Mouse (Mus musculus) monocyte, adult 59 days (primary cell): ENCODE results near the gene Tmem255a. TPM values are rescaled to one million over a fixed set of nuclear protein-coding genes. Genes with fewer than 3 reads are reported as not detected.

Experiments used
- total RNA-seq, 2 experiments: library from RNA; stranded (reverse); gene quantifications; one replicate each; pipeline ENCODE4 v1.2.4; 2023

Gene Tmem255a
- under 1 TPM in 1 of 2 experiments, not detected in 1; 0.30 TPM for total RNA-seq

DNA sequence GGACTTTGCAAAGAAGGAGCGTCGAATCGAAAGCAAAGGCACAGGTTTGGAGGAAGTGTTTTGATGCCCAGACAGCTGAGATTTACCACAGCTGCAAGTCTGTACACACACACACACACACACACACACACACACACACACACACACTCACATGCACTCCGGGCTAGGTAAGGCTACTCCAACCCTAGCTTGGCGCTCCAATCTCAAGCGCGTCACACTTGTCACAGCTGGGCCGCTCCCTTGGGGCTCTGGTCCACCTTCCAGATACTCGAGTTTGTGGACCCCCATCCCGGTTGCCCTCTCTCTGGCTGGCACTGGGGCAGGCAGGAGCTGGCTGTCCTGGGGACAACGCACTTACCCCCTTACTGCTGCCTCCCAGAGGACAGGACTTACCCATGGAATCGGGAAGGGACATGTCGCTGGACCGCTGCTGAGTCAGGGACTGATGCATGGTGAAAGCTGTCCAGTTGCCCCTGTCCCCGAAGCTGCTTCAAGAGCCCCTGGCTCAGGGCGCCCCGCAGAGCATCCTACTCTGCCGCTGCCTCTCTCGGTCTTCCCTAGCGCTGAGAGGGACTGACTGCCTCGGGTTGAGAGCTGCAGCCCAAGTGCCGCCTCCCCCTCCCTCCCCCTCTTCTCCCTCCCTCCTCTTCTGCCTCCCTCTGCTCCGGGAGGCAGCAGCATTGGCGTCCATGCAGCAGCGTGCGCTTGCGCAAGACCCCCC is at the start of gene Tmem255a:
Gene Tmem255a (minus strand): TSS at position 589 of the 721 bp plus-strand sequence.

DNA sequence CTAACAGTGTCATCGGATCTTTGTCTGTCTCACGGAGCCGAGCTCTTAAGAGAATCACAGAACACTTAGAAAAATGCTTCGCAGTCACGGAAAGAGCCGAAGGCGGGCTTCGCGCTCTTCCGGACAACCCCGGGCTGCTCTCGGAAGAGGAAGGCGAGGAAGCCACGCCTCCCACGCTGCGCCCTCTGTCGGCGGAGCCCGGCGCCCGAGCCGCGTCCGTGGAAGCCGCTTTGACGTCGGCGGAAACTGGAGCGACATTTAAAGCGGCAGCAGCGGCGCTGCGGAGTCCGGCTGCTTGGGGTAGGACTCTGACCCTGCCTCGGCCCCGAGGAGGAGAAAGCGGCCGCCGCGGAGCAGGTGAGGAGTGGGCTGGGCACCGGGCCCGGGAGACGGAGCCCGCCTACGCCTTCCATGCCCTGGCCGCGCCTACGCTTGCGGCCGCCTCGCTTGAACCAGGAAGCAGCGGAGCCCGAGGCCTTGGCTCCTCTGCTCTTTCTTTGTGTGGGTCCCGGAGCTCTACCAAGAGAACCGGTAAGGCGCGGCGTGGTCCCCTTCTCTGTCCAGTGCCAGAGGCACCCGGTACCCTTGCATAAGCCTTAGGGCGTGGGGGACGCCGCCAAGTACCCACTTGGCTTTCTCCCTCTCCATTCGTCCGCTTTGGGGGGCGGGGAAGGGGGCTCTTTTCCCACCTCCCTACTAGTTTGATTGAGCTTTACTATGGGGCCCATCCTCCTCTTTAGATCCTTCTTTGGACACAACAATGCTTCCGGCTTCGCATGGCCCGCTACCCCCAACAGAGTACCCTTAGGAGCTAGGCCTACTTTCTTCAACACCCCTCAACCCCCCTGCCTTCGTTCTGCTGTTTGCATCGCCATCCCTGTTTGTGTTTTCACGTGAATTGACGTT is 62.4 kb downstream of the Tmem255a start, which contains the start of gene Zbtb33:
Gene Zbtb33 (plus strand): TSS at position 242 of the 906 bp plus-strand sequence.

Other genes starting within 250 kb of the Tmem255a start
- gene Btg1-ps1, start 233.6 kb downstream of the Tmem255a start, total RNA-seq = not detected
- gene Btg1-ps2, start 209.3 kb downstream of the Tmem255a start, total RNA-seq = not detected
- gene Rhox10, start 186.0 kb downstream of the Tmem255a start, total RNA-seq = not detected
- not detected for gene Rhox11, start 167.3 kb downstream of the Tmem255a start, total RNA-seq
- not detected for gene Rhox12, start 141.5 kb downstream of the Tmem255a start, total RNA-seq
- gene Rhox13, start 131.2 kb downstream of the Tmem255a start, total RNA-seq = not detected
- gene Zbtb33, start 62.6 kb downstream of the Tmem255a start, total RNA-seq = 10 to 100 TPM; 21.4 to 25.3 TPM
- gene Atp1b4, start 63.7 kb upstream of the Tmem255a start, total RNA-seq = not detected
- 100 to 1,000 TPM; 249 to 268 TPM for gene Lamp2, start 204.0 kb upstream of the Tmem255a start, total RNA-seq